Mouse (Mus musculus) spleen, adult 2 months (tissue): ENCODE measurements around the gene Rere.

Experiments used
- CTCF ChIP-seq: fragments of 200-500 bp; IDR thresholded peaks from 2 replicates; pipeline ENCODE4 v1.5.1; 2011; ENCODE audit warnings: mild to moderate bottlenecking, inconsistent platforms; ENCODE audit not compliant: insufficient read depth, insufficient read length, insufficient replicate concordance; ENCODE audit errors: extremely low read depth
- POLR2A ChIP-seq: fragments of 200-500 bp; IDR thresholded peaks from 2 replicates; pipeline ENCODE4 v1.6.1; 2011; ENCODE audit warnings: low read depth, low read length, inconsistent platforms

- TF ChIP-seq POLR2A (no peak), CTCF (no peak)
Measured at GRCm38 (mm10) chr4:150375448-150375935, 94.0 kb downstream of the Rere start.
